Comparison of ENCODE assay signal across 14 mouse cellular contexts in the genomic region with DNA sequence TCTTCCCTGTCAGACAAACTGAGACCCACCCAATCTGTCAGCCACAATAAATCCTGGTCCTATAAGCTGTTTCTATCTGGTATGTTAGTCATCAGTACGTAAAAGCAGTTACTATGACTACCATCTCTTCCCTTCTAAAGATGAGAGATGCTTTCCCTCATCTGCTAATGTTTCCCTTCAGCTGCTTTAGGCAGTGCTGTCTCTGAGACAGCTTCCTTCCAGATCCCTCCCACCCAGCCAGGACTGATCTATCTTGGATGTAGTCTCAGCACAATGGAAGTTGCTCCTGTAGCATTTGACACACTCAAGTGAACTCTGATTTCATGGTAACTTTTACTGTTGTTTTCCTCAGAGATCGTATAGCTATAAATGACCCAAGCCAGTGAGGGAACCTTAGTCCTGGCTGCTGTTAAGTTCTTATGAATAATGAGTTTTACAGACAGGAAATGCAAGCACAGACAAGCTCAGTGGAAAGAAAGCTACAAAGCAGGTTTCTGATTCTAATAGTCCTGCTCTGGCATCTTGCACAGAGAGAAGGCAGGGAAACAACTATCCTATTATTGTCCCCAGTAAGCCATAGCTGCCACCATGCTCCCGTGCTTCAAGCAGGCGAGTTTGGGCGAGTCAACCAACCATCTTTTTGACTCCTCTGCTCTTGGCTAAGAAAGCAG.
DNase-seq lines count a peak whose midpoint lies in the region; ATAC-seq lines count a peak whose summit lies in the region.
"Had no signal": no experiment of that assay in that cellular context is flagged by ENCODE, and none has a peak within 500 bp of the region (broad histone marks: within the 10 kb centered on the region; RNA-seq: fewer than 3 reads in every experiment).

No protein-coding gene starts in this region.

- peak; percentile 93 for ATAC-seq in frontal cortex, adult (ENCODE audit: low TSS enrichment)
- no peak for ATAC-seq in stomach, embryonic 15.5 days (ENCODE audit: insufficient read depth, low FRiP score, low read depth)
- ATAC-seq: liver, postnatal 0 days had no signal

- no peaks in the 10 kb centered on the region for H3K27me3 ChIP-seq in stomach, embryonic 15.5 days (replicated peaks)
- H3K27me3 ChIP-seq: embryonic facial prominence, embryonic 12.5 days; heart, embryonic 15.5 days; neural tube, embryonic 13.5 days had no signal

- H3K4me1 ChIP-seq in stomach, embryonic 15.5 days, result 0 out of 2 replicates have a peak, but pooled peaks cover 4% of the 10 kb centered on the region
- H3K4me1 ChIP-seq: heart, embryonic 15.5 days; midbrain, embryonic 10.5 days; neural tube, embryonic 13.5 days had no signal

- H3K4me3 ChIP-seq in stomach, embryonic 15.5 days (replicated peaks), result no peak overlapping the region
- H3K4me3 ChIP-seq: embryonic facial prominence, embryonic 12.5 days; heart, embryonic 15.5 days; midbrain, embryonic 10.5 days; neural tube, embryonic 13.5 days had no signal

- H3K4me2 ChIP-seq in stomach, embryonic 15.5 days, result no peak overlapping the region
- H3K4me2 ChIP-seq: embryonic facial prominence, embryonic 12.5 days; heart, embryonic 15.5 days; neural tube, embryonic 13.5 days had no signal

- no peak for DNase-seq in frontal cortex, postnatal 25 days (ENCODE audit: low spot score in 2 of 2)
- peak; percentile 6 to 31 for DNase-seq in left cerebral cortex, postnatal 25 days (ENCODE audit: low spot score in 2 of 2)
- no peak for DNase-seq in left cerebral cortex, adult 18-20 months (ENCODE audit: low spot score in 2 of 2)
- DNase-seq in gonadal fat pad, adult 2 months (ENCODE audit: low read depth), result peak; percentile 67
- no peak for DNase-seq in cerebellum, adult 11 months
- DNase-seq in thymus, postnatal 36 days, result no peak
- DNase-seq: kidney, adult 2 months; liver, postnatal 0 days had no signal

- 42% methylated on average over 5 of the region's 5 CpGs for WGBS in stomach, embryonic 15.5 days

- peak overlapping the region; percentile 12; the same call in 1 of the 2 replicates for H3K27ac ChIP-seq in stomach, embryonic 15.5 days
- H3K27ac ChIP-seq: embryonic facial prominence, embryonic 12.5 days; heart, embryonic 15.5 days; midbrain, embryonic 10.5 days; neural tube, embryonic 13.5 days had no signal

- H3K9ac ChIP-seq in stomach, embryonic 15.5 days, result no peak overlapping the region
- H3K9ac ChIP-seq: embryonic facial prominence, embryonic 12.5 days; heart, embryonic 15.5 days; liver, postnatal 0 days; neural tube, embryonic 13.5 days had no signal

- H3K36me3 ChIP-seq in stomach, embryonic 15.5 days, result no peaks in the 10 kb centered on the region
- H3K36me3 ChIP-seq: embryonic facial prominence, embryonic 12.5 days; heart, embryonic 15.5 days; midbrain, embryonic 10.5 days; neural tube, embryonic 13.5 days had no signal

- intact Hi-C loops in left cerebral cortex, postnatal 25 days (cut with DNase I), result no loop called here

- H3K9me3 ChIP-seq in stomach, embryonic 15.5 days, result no peaks in the 10 kb centered on the region
- H3K9me3 ChIP-seq: embryonic facial prominence, embryonic 12.5 days; heart, embryonic 15.5 days; midbrain, embryonic 10.5 days; neural tube, embryonic 13.5 days had no signal

Comparison
In these comparisons a context has a peak if more than half of its experiments do, and no peak if none do; other contexts are left out.
1. DNase-seq: peak in left cerebral cortex, postnatal 25 days (2 of 2) and gonadal fat pad, adult 2 months (single experiment); none in frontal cortex, postnatal 25 days (0 of 2), left cerebral cortex, adult 18-20 months (0 of 2), cerebellum, adult 11 months (single experiment) and thymus, postnatal 36 days (0 of 2).